Mouse (Mus musculus): Measurements from ENCODE around the gene Crispld2. TPM values are rescaled to one million over a fixed set of nuclear protein-coding genes. Genes with fewer than 3 reads are reported as not detected.

The Crispld2 gene
- polyA plus RNA-seq, 1 experiment: 8.4 TPM

- WGBS: 2% methylated on average over 25 of the region's 25 CpGs
- no peak for DNase-seq (ENCODE audit: low read depth, low spot score)
These were observed 108.3 kb downstream of the Crispld2 start for GRCm38 (mm10) chr8:120100388-120101067.

GRCm38 (mm10) chr8:120101068-120101972 lies 109.1 kb downstream of the Crispld2 start, which contains the start of gene Zdhhc7:
TSS of gene Zdhhc7 (minus strand) at chr8:120101482.
- WGBS: under 1% methylated on average over 88 of the region's 88 CpGs
- DNase-seq (ENCODE audit: low read depth, low spot score): no peak

Other genes with a start within 250 kb of the Crispld2 start
- 7.3 and 9.0 TPM in 2 replicates for gene Tldc1, start 214.0 kb upstream of the Crispld2 start, polyA plus RNA-seq (2012; rRNA removed)
- gene Cotl1, start 151.9 kb upstream of the Crispld2 start, polyA plus RNA-seq (2012; rRNA removed): 241 and 255 TPM in 2 replicates
- 7.5 and 11.0 TPM in 2 replicates for gene Klhl36, start 130.2 kb upstream of the Crispld2 start, polyA plus RNA-seq (2012; rRNA removed)
- gene Usp10, start 82.1 kb upstream of the Crispld2 start, polyA plus RNA-seq (2012; rRNA removed): 96.9 and 104 TPM in 2 replicates
- gene Gm20388, start 81.6 kb upstream of the Crispld2 start, polyA plus RNA-seq (2012; rRNA removed): 31.5 and 41.1 TPM in 2 replicates
- 120 and 150 TPM in 2 replicates for gene Zdhhc7, start 109.0 kb downstream of the Crispld2 start, polyA plus RNA-seq (2012; rRNA removed)
- gene 6430548M08Rik, start 121.7 kb downstream of the Crispld2 start, polyA plus RNA-seq (2012; rRNA removed): 9.7 and 10.6 TPM in 2 replicates
- 0.11 TPM in 1 of 2 replicates, not detected in the other for gene Fam92b, start 185.0 kb downstream of the Crispld2 start, polyA plus RNA-seq (2012; rRNA removed)
- gene Gse1, start 236.0 kb downstream of the Crispld2 start, polyA plus RNA-seq (2012; rRNA removed): 22.1 and 36.3 TPM in 2 replicates